Mouse (Mus musculus) ES-Bruce4 (cell line): ENCODE measurements around the gene Cdr2l. TPM values are rescaled to one million over a fixed set of nuclear protein-coding genes. Genes with fewer than 3 reads are reported as not detected.

Experiments
- H3K27ac ChIP-seq: 2 replicates; pipeline ENCODE4 v1.5.1; 2012; ENCODE audit warnings: low read length, inconsistent platforms; ENCODE audit not compliant: insufficient read depth
- H3K27me3 ChIP-seq: 2 replicates; pipeline ENCODE4 v1.6.1; 2012; ENCODE audit warnings: mild to moderate bottlenecking, low read length, inconsistent platforms; ENCODE audit not compliant: control insufficient read depth, poor library complexity, insufficient read depth, severe bottlenecking
- H3K36me3 ChIP-seq: 2 replicates; pipeline ENCODE4 v1.6.1; 2012; ENCODE audit warnings: inconsistent platforms, mild to moderate bottlenecking, low read length, moderate library complexity; ENCODE audit not compliant: control insufficient read depth, poor library complexity, insufficient read depth, severe bottlenecking
- H3K4me1 ChIP-seq: one replicate; pipeline ENCODE4 v1.8.1; 2011; ENCODE audit warnings: low read length; ENCODE audit not compliant: control insufficient read depth, insufficient read depth
- H3K4me3 ChIP-seq: 2 replicates; pipeline ENCODE4 v1.5.1; 2011; ENCODE audit warnings: low read depth, mild to moderate bottlenecking, low read length
- H3K9ac ChIP-seq: 2 replicates; pipeline ENCODE4 v1.6.1; 2012; ENCODE audit warnings: low read depth, mild to moderate bottlenecking, inconsistent platforms; ENCODE audit not compliant: poor library complexity, severe bottlenecking
- H3K9me3 ChIP-seq: replicated peaks from 2 replicates; pipeline ENCODE4 v1.6.1; 2012; ENCODE audit warnings: mild to moderate bottlenecking, low read length, inconsistent platforms; ENCODE audit not compliant: control insufficient read depth, poor library complexity, insufficient read depth, severe bottlenecking
- CTCF ChIP-seq: IDR thresholded peaks from one replicate; pipeline ENCODE4 v1.8.1; 2011; ENCODE audit warnings: low read depth, low read length
- EP300 ChIP-seq: IDR thresholded peaks from 2 replicates; pipeline ENCODE4 v1.6.1; 2011; ENCODE audit warnings: low read depth, low read length; ENCODE audit not compliant: insufficient read depth
- POLR2A ChIP-seq: IDR thresholded peaks from one replicate; pipeline ENCODE4 v1.8.1; 2011; ENCODE audit warnings: low read length; ENCODE audit not compliant: insufficient read depth
- polyA plus RNA-seq: library from polyadenylated mRNA; stranded (reverse); fragments of >200 nt; gene quantifications from 2 replicates; pipeline ENCODE4 v1.2.4, GENCODE M21; 2011; ENCODE audit warnings: low read depth; ENCODE audit not compliant: missing spikeins, insufficient read depth, insufficient read length

Gene Cdr2l
- polyA plus RNA-seq, 1 experiment: 14.1 TPM

- TF ChIP-seq EP300: no peak
- TF ChIP-seq CTCF: no peak
- no peak for TF ChIP-seq POLR2A
- H3K27me3 ChIP-seq: no peaks in the 10 kb centered on the region
- peak overlapping the region; percentile 70 for H3K9ac ChIP-seq
- no peaks in the 10 kb centered on the region for H3K4me1 ChIP-seq
- H3K27ac ChIP-seq: no peak overlapping the region
- H3K4me3 ChIP-seq: peak overlapping the region; percentile 40
- H3K9me3 ChIP-seq: 0 out of 2 replicates have a peak, but pooled peaks cover under 1% of the 10 kb centered on the region
- H3K36me3 ChIP-seq: 0 out of 2 replicates have a peak, but pooled peaks cover 2% of the 10 kb centered on the region
Observed at GRCm38 (mm10) chr11:115435596-115436337, 54.1 kb downstream of the Cdr2l start.

GRCm38 (mm10) chr11:115437571-115438122, 55.9 kb downstream of the Cdr2l start:
- TF ChIP-seq EP300 (no peak), POLR2A (no peak), CTCF (no peak)
- Histone ChIP-seq H3K9me3 (peaks cover 2% of the 10 kb centered on the region; the same call in 1 of the 2 replicates), H3K27ac (no peak overlapping the region), H3K36me3 (no peaks in the 10 kb centered on the region), H3K27me3 (no peaks in the 10 kb centered on the region), H3K4me1 (no peaks in the 10 kb centered on the region), H3K4me3 (no peak overlapping the region), H3K9ac (no peak overlapping the region)

GRCm38 (mm10) chr11:115439326-115439725, 57.6 kb downstream of the Cdr2l start:
- Histone ChIP-seq H3K4me1 (no peaks in the 10 kb centered on the region), H3K4me3 (no peak overlapping the region), H3K36me3 (no peaks in the 10 kb centered on the region), H3K27ac (no peak overlapping the region), H3K9me3 (peaks cover 2% of the 10 kb centered on the region; the same call in 1 of the 2 replicates), H3K27me3 (no peaks in the 10 kb centered on the region), H3K9ac (no peak overlapping the region)
- TF ChIP-seq EP300 (no peak), POLR2A (no peak), CTCF (no peak)

GRCm38 (mm10) chr11:115439906-115440595, 58.3 kb downstream of the Cdr2l start, which contains the start of gene Trim80:
Gene Trim80, plus strand, starts transcription at chr11:115440545.
- no peaks in the 10 kb centered on the region for H3K27me3 ChIP-seq
- H3K9me3 ChIP-seq: peaks cover 2% of the 10 kb centered on the region; the same call in 1 of the 2 replicates
- no peak within 1 kb of the TSS for H3K27ac ChIP-seq
- TF ChIP-seq EP300 (no peak), CTCF (peak; percentile 10), POLR2A (no peak)
- no peak within 1 kb of the TSS for H3K4me3 ChIP-seq
- no peaks in the 10 kb centered on the region for H3K36me3 ChIP-seq
- no peak within 1 kb of the TSS for H3K9ac ChIP-seq
- no peaks in the 10 kb centered on the region for H3K4me1 ChIP-seq

- H3K9ac ChIP-seq: no peak overlapping the region
- H3K9me3 ChIP-seq: peaks cover 2% of the 10 kb centered on the region; the same call in 1 of the 2 replicates
- H3K27ac ChIP-seq: no peak overlapping the region
- H3K27me3 ChIP-seq: no peaks in the 10 kb centered on the region
- no peaks in the 10 kb centered on the region for H3K4me1 ChIP-seq
- no peaks in the 10 kb centered on the region for H3K36me3 ChIP-seq
- no peak overlapping the region for H3K4me3 ChIP-seq
- no peak for TF ChIP-seq POLR2A
- TF ChIP-seq CTCF: no peak
- TF ChIP-seq EP300: no peak
Observed at GRCm38 (mm10) chr11:115441417-115441816, 59.7 kb downstream of the Cdr2l start.

Other genes with a start within 250 kb of the Cdr2l start
- 1.1 TPM in 1 of 2 replicates, not detected in the other for gene Cd300lf, start 247.9 kb upstream of the Cdr2l start, polyA plus RNA-seq
- 73.2 and 77.8 TPM in 2 replicates for gene Slc9a3r1, start 218.6 kb upstream of the Cdr2l start, polyA plus RNA-seq
- gene Tmem104, start 194.4 kb upstream of the Cdr2l start, polyA plus RNA-seq: 4.8 and 8.0 TPM in 2 replicates
- 13.1 and 16.2 TPM in 2 replicates for gene Nat9, start 194.1 kb upstream of the Cdr2l start, polyA plus RNA-seq
- 0.13 TPM in 1 of 2 replicates, not detected in the other for gene Grin2c, start 114.7 kb upstream of the Cdr2l start, polyA plus RNA-seq
- 11.6 and 12.8 TPM in 2 replicates for gene Fdxr, start 104.9 kb upstream of the Cdr2l start, polyA plus RNA-seq
- 6.7 and 7.1 TPM in 2 replicates for gene Fads6, start 84.3 kb upstream of the Cdr2l start, polyA plus RNA-seq
- gene Otop2, start 74.8 kb upstream of the Cdr2l start, polyA plus RNA-seq: not detected in 2 replicates
- 0.24 and 0.33 TPM in 2 replicates for gene Ush1g, start 59.9 kb upstream of the Cdr2l start, polyA plus RNA-seq
- gene Otop3, start 47.2 kb upstream of the Cdr2l start, polyA plus RNA-seq: not detected in 2 replicates
- 2.5 and 3.2 TPM in 2 replicates for gene Hid1, start 14.2 kb upstream of the Cdr2l start, polyA plus RNA-seq
- gene Mrpl58, start 21.8 kb downstream of the Cdr2l start, polyA plus RNA-seq: 50.9 and 60.6 TPM in 2 replicates
- 340 and 358 TPM in 2 replicates for gene Atp5h, start 38.0 kb downstream of the Cdr2l start, polyA plus RNA-seq
- 22.9 and 26.4 TPM in 2 replicates for gene Kctd2, start 38.2 kb downstream of the Cdr2l start, polyA plus RNA-seq
- not detected in 2 replicates for gene Trim80, start 58.6 kb downstream of the Cdr2l start, polyA plus RNA-seq
- not detected in 2 replicates for gene Slc16a5, start 80.6 kb downstream of the Cdr2l start, polyA plus RNA-seq
- 3.0 and 3.6 TPM in 2 replicates for gene Armc7, start 93.8 kb downstream of the Cdr2l start, polyA plus RNA-seq
- gene Nt5c, start 109.9 kb downstream of the Cdr2l start, polyA plus RNA-seq: 42.7 and 43.2 TPM in 2 replicates
- gene Jpt1, start 132.5 kb downstream of the Cdr2l start, polyA plus RNA-seq: 163 and 173 TPM in 2 replicates
- gene Sumo2, start 154.4 kb downstream of the Cdr2l start, polyA plus RNA-seq: 1,012 and 1,017 TPM in 2 replicates
- 99.9 and 103 TPM in 2 replicates for gene Nup85, start 182.5 kb downstream of the Cdr2l start, polyA plus RNA-seq
- gene Mrps7, start 222.0 kb downstream of the Cdr2l start, polyA plus RNA-seq: 29.3 and 35.5 TPM in 2 replicates
- gene Gga3, start 222.1 kb downstream of the Cdr2l start, polyA plus RNA-seq: 69.3 and 79.4 TPM in 2 replicates
- gene Mif4gd, start 231.1 kb downstream of the Cdr2l start, polyA plus RNA-seq: 50.4 and 55.0 TPM in 2 replicates
- gene Slc25a19, start 246.4 kb downstream of the Cdr2l start, polyA plus RNA-seq: 34.7 and 35.8 TPM in 2 replicates